Mouse (Mus musculus): ENCODE results near the gene Actl11. TPM values are rescaled to one million over a fixed set of nuclear protein-coding genes. Genes with fewer than 3 reads are reported as not detected.

Actl11 gene
- polyA plus RNA-seq, 1 experiment from 2014 or later = not detected

DNA sequence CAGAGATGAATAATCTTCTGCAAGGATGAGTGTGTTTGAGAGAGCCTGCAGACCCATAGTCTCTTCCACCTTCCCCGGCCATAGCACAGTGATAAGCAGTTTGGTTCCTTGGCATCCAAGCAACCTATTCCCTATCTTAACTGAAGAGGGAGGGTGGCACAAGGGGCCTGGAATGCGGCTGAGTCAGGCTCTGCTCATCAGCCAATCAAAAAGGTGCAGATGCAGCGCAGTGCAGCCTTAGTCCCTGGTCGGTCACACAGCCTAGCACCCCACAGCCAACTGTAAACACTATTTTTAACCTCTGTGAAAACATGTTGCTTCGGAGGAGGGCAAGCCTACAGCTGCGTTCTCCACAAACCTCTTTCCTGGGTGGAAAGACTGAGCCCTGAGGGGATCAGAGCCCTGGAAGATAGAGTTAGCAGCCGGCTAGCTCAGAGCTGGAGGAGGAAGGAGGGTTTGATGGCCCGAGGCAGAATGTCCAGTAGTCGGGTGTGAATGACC is 1.3 kb upstream of the Actl11 start:
- H3K4me3 ChIP-seq = no peak overlapping the region
- peaks cover 18% of the 10 kb centered on the region for H3K4me1 ChIP-seq
- no peaks in the 10 kb centered on the region for H3K9me3 ChIP-seq
- WGBS = 44% methylated on average over 9 of the region's 9 CpGs
- no peak for DNase-seq (ENCODE audit: low spot score)
- H3K27ac ChIP-seq (replicated peaks) = no peak overlapping the region
- peaks cover 16% of the 10 kb centered on the region; the same call in 1 of the 2 replicates for H3K27me3 ChIP-seq (replicated peaks; ENCODE audit: low read depth, poor library complexity, severe bottlenecking)
- no peaks in the 10 kb centered on the region for H3K36me3 ChIP-seq (replicated peaks)

DNA sequence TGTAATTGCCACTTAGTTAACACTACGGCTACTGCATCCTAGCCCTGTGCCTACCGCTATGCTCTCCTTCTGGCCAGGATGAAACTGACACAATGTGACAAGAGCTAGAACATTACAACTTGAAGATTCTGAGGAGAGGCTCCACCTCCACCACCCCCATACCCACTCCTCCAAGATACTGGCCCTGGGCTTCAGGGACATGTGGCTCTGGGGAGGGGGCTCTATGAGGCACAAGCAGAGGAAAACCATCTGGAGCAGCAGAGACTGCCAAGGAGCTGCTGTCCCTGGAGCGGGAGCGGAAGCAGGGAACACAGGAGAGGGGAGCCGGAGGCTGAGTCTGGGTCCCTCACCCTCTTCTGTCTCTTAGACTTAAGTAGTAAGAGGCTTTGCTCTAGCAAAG is 520 bp upstream of the Actl11 start:
- H3K4me1 ChIP-seq = peaks cover 25% of the 10 kb centered on the region

GRCm38 (mm10) chr9:107932221-107932620 is 4.0 kb downstream of the Actl11 start:
- Histone ChIP-seq H3K4me1 (peaks cover 36% of the 10 kb centered on the region), H3K9me3 (no peaks in the 10 kb centered on the region), H3K36me3 (replicated peaks) (no peaks in the 10 kb centered on the region), H3K27me3 (replicated peaks; ENCODE audit: low read depth, poor library complexity, severe bottlenecking) (peaks cover 41% of the 10 kb centered on the region), H3K27ac (replicated peaks) (0 out of 2 replicates have a peak overlapping the region, but pooled peaks have one; percentile 21), H3K4me3 (no peak overlapping the region)
- 74% methylated on average over 4 of the region's 4 CpGs for WGBS
- DNase-seq (ENCODE audit: low spot score) = peak; percentile 27

More for the DNA sequence above, 520 bp upstream of the Actl11 start:
- no peak overlapping the region; the same call in 1 of the 2 replicates for H3K27ac ChIP-seq (replicated peaks)
- peaks cover 16% of the 10 kb centered on the region; the same call in 1 of the 2 replicates for H3K27me3 ChIP-seq (replicated peaks; ENCODE audit: low read depth, poor library complexity, severe bottlenecking)
- WGBS = 79% methylated on average over 5 of the region's 5 CpGs
- no peak for DNase-seq (ENCODE audit: low spot score)
- no peak overlapping the region for H3K4me3 ChIP-seq
- H3K9me3 ChIP-seq = no peaks in the 10 kb centered on the region
- H3K36me3 ChIP-seq (replicated peaks) = no peaks in the 10 kb centered on the region

DNA sequence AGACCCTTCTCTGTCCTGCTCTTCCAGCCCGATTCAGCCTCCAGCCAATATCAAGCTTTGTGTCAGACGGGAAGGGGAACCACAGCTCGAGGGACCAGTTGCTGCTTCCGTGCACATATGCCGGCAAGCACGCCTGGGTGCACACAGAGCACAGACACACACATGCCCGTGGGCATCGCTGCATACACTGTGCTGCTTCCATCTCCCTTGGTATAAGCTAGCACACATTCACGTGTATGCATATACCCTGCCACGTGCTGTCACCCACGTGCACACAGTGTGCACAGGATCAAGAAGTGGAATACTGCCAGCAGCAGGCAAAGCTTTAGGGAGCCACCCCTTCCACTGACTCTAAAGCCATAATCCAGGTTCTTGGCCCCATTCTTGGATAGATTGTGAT is 5.9 kb downstream of the Actl11 start:
- no peak for DNase-seq (ENCODE audit: low spot score)
- Histone ChIP-seq H3K9me3 (no peaks in the 10 kb centered on the region), H3K27me3 (replicated peaks; ENCODE audit: low read depth, poor library complexity, severe bottlenecking) (peaks cover 54% of the 10 kb centered on the region), H3K27ac (replicated peaks) (no peak overlapping the region), H3K4me1 (peaks cover 38% of the 10 kb centered on the region), H3K4me3 (no peak overlapping the region), H3K36me3 (replicated peaks) (no peaks in the 10 kb centered on the region)
- WGBS = 93% methylated on average over 11 of the region's 11 CpGs

GRCm38 (mm10) chr9:107935374-107935773 is 7.1 kb downstream of the Actl11 start, which contains the start of gene Camkv:
Gene Camkv, plus strand, starts transcription at chr9:107935674.
- Histone ChIP-seq H3K36me3 (replicated peaks) (no peaks in the 10 kb centered on the region), H3K4me1 (peaks cover 42% of the 10 kb centered on the region), H3K27me3 (replicated peaks; ENCODE audit: low read depth, poor library complexity, severe bottlenecking) (peaks cover 62% of the 10 kb centered on the region), H3K27ac (replicated peaks) (peak within 1 kb of the TSS; percentile 82), H3K4me3 (peak within 1 kb of the TSS; percentile 72), H3K9me3 (no peaks in the 10 kb centered on the region)
- 10% methylated on average over 3 of the region's 3 CpGs for WGBS
- no peak for DNase-seq (ENCODE audit: low spot score)

- peak overlapping the region; percentile 82 for H3K27ac ChIP-seq (replicated peaks)
Observed at GRCm38 (mm10) chr9:107935790-107936214, 7.5 kb downstream of the Actl11 start.

DNA sequence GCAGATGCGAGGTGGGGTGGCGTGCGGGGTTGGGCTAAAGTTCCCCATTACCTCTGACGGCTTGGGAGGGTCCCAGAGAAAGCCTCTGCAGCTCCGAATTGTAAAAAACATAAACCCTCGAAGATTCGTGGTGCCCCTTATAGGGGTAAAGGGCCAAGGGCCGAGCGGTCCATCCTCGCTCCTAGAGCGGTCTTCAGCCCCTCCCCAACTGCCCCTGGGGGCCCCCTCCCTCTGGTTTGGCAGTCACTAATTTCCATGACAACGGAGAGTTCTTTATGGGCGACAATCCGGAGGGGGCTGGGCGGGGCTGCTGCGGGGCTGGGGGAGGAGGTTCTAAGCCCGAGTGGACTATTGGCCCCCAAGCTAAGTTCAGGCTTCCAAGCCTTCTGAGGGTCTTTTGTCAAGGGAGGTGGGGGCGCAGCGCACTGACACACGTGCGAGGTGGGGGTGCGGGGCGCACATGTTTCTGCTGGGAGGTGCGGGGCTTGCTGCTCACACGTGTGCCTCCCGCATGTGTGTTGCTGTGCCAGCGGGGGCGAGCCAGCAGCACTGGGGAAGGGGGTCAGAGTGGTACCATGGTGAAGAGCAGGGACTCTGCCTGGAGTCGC is 8.1 kb downstream of the Actl11 start:
- DNase-seq (ENCODE audit: low spot score) = peak; percentile 52
- H3K4me1 ChIP-seq = peaks cover 44% of the 10 kb centered on the region
- peaks cover 62% of the 10 kb centered on the region for H3K27me3 ChIP-seq (replicated peaks; ENCODE audit: low read depth, poor library complexity, severe bottlenecking)
- no peaks in the 10 kb centered on the region for H3K36me3 ChIP-seq (replicated peaks)
- WGBS = 1% methylated on average over 29 of the region's 29 CpGs
- H3K9me3 ChIP-seq = no peaks in the 10 kb centered on the region
- peak overlapping the region; percentile 82 for H3K27ac ChIP-seq (replicated peaks)
- peak overlapping the region; percentile 72 for H3K4me3 ChIP-seq

More at GRCm38 (mm10) chr9:107935790-107936214, 7.5 kb downstream of the Actl11 start:
- peak overlapping the region; percentile 72 for H3K4me3 ChIP-seq
- H3K27me3 ChIP-seq (replicated peaks; ENCODE audit: low read depth, poor library complexity, severe bottlenecking) = peaks cover 62% of the 10 kb centered on the region
- peak; percentile 72 for DNase-seq (ENCODE audit: low spot score)
- under 1% methylated on average over 41 of the region's 41 CpGs for WGBS
- H3K9me3 ChIP-seq = no peaks in the 10 kb centered on the region
- no peaks in the 10 kb centered on the region for H3K36me3 ChIP-seq (replicated peaks)
- peaks cover 44% of the 10 kb centered on the region for H3K4me1 ChIP-seq

- H3K27ac ChIP-seq (replicated peaks) = peak overlapping the region; percentile 82; the same call in 1 of the 2 replicates
- H3K36me3 ChIP-seq (replicated peaks) = no peaks in the 10 kb centered on the region
- peaks cover 62% of the 10 kb centered on the region for H3K27me3 ChIP-seq (replicated peaks; ENCODE audit: low read depth, poor library complexity, severe bottlenecking)
- H3K9me3 ChIP-seq = no peaks in the 10 kb centered on the region
- whole genome bisulfite sequencing = 12% methylated on average over 3 of the region's 3 CpGs
- peak overlapping the region; percentile 72 for H3K4me3 ChIP-seq
- H3K4me1 ChIP-seq = peaks cover 42% of the 10 kb centered on the region
- DNase-seq (ENCODE audit: low spot score) = no peak
Observed at GRCm38 (mm10) chr9:107936831-107937230, 8.6 kb downstream of the Actl11 start.

GRCm38 (mm10) chr9:107947241-107948194 is 19.2 kb downstream of the Actl11 start:
- Histone ChIP-seq H3K4me3 (no peak overlapping the region), H3K27me3 (replicated peaks; ENCODE audit: low read depth, poor library complexity, severe bottlenecking) (no peaks in the 10 kb centered on the region), H3K4me1 (peaks cover 27% of the 10 kb centered on the region), H3K36me3 (replicated peaks) (peaks cover 5% of the 10 kb centered on the region; the same call in 1 of the 2 replicates), H3K9me3 (no peaks in the 10 kb centered on the region), H3K27ac (replicated peaks) (no peak overlapping the region)
- 92% methylated on average over 31 of the region's 31 CpGs for WGBS
- no peak for DNase-seq (ENCODE audit: low spot score)

DNA sequence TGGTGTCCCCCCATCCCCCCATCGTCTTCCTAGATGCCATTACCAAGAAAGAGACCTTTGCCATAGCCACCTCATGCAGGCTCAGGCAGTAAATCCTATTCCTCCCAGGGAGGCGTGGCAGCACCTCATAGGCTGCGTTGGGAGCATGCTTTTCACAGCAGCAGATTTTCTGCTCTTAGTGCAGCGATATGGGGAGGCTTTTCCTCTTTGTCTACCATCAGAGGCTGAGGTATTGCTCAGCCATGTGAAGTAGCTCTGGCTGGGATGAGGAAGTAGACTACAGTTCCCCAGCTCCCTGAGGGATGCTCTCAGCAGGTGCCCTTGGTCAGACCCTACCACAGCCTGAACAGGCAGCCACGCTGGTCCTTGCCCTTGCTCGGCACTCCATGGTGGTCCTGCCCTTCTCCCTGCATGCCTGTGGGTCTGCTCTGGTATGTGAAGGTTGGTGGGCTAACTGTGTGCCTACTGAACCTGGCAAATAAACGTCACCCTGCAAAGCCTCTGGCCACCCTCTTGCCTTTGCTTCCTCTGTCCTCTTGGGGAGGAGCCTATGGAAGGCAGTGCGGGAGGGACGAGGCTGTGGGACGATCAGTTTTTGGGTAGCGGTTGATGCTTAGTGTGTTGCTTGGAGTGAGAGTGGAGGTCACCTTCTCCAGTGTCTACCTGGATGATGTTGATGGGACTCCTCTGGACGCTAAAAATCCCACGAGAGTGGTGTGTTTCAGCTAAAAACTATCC is 21.1 kb downstream of the Actl11 start:
- no peaks in the 10 kb centered on the region for H3K27me3 ChIP-seq (replicated peaks; ENCODE audit: low read depth, poor library complexity, severe bottlenecking)
- peak overlapping the region; percentile 90; the same call in 1 of the 2 replicates for H3K27ac ChIP-seq (replicated peaks)
- WGBS = 82% methylated on average over 13 of the region's 13 CpGs
- H3K4me1 ChIP-seq = peaks cover 32% of the 10 kb centered on the region
- DNase-seq (ENCODE audit: low spot score) = no peak
- H3K9me3 ChIP-seq = no peaks in the 10 kb centered on the region
- no peak overlapping the region for H3K4me3 ChIP-seq
- H3K36me3 ChIP-seq (replicated peaks) = peaks cover 10% of the 10 kb centered on the region

DNA sequence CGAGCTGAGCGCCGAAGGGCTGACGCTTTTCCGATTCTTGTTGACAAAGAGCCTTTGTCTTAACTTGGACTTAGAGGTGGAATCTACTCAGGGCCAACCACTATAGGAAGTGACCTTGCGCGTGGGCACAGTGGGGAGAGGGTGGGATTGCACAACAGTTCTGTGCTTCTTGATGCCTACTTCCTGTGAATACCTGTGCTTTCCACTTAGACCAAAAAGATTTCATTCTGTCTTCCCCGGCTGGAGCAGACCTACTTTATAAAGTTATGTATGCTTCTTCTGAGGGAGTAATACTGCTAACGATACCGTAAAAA is 21.6 kb downstream of the Actl11 start, which contains the start of gene Traip:
Gene Traip (plus strand): TSS at position 215 of the 314 bp plus-strand sequence.
- Histone ChIP-seq H3K4me1 (peaks cover 32% of the 10 kb centered on the region), H3K27ac (replicated peaks) (peak within 1 kb of the TSS; percentile 90)

More for the DNA sequence above, 21.6 kb downstream of the Actl11 start, which contains the start of gene Traip:
- 88% methylated on average over 10 of the region's 10 CpGs for WGBS
- H3K9me3 ChIP-seq = no peaks in the 10 kb centered on the region
- no peaks in the 10 kb centered on the region for H3K27me3 ChIP-seq (replicated peaks; ENCODE audit: low read depth, poor library complexity, severe bottlenecking)
- DNase-seq (ENCODE audit: low spot score) = no peak
- peak within 1 kb of the TSS; percentile 90 for H3K4me3 ChIP-seq
- peaks cover 10% of the 10 kb centered on the region for H3K36me3 ChIP-seq (replicated peaks)

Data from embryonic facial prominence, embryonic 10.5 days (tissue).